Mouse (Mus musculus) cerebellum, postnatal 10 days (tissue): Measurements from ENCODE around the gene Nxph4.
A peak's percentile ranks its signal among the peaks of the same experiment; 100 is the strongest.

Experiments
- DNase-seq, 2 experiments: peaks; one replicate each; pipeline ENCODE4 v3.0.0; 2021; ENCODE audit warnings: mixed read lengths in 2 of 2

The Nxph4 gene

DNA sequence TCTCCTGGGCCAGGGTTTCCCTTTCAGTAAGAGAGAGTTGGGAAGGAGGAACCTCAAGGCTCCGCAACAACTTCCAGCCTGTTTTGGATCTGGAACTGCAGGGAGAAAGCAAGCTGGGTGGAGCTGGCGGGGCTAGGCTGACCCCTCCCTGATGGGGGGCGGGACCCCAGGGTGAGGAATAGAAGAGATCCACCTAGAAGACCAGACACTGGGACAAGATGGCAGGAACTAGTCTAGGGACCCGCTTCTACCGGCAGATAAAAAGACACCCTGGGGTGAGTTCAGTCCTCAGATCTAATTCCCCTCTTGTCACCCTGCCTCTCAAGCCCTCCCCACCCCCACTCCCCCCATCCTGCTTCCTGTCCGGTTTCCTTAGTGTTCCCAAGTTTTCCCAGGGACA is 19.6 kb downstream of the Nxph4 start, which contains the start of gene Ndufa4l2:
Ndufa4l2 (plus strand) TSS at position 204 of the 400 bp plus-strand sequence.
- peak; percentile 37 to 45 for DNase-seq

DNA sequence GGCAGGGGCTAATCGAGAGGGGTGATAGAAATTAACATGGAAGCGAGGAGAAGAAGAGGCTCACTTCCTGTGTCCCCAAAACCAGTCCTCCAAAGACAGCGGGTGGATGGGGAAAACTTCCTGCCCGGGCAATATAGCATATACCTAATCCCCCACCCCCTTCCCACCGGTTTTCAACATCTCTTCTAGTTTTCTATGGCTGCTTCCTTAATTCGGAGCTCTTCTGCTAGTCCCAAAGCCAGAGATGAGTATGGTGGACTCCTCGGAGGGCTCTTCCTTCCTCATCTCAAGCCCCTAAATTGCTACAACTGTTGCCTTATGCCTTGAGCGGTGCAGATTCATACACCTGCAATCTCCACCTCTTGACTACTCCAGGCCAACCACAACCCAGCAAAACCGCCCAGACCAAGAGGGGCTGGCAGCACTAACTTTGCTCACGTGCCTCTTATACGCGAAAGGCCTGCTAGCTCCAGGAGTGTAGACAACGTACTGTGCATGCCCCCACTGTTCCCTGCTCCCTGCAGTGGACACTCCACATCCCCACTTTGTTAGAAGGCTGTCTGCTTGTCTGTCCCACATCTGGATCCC is 20.2 kb downstream of the Nxph4 start:
- no peak for DNase-seq

DNA sequence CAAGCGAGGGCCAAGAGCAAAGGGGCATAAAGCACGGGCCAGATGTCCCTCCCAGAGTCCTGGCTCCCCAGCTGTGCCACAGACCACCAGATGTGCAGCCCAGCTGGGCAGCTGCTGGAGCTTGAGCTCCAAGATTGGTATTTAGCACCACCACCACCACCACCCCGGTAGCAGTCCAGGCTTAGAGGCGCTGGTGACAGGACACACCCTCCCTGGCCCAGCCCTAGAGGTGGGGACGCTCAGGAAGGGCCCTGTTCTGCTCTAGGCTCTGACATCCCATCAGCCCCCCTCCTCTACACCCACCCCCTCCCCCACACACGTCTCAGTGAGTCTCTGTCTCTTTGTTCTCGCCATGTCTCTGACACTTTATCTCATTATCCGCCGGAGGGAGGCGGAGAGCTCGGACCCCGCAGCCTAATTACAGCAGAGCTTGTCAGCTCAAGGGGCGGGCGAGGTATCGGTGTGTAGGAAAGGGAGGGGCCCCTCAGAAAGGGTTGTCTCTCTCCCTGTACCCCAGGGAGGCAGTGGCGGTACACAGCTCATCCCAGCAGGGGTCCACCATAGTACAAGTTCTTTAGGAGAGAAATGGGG is 20.8 kb downstream of the Nxph4 start:
- DNase-seq = peak; percentile 50 to 59

DNA sequence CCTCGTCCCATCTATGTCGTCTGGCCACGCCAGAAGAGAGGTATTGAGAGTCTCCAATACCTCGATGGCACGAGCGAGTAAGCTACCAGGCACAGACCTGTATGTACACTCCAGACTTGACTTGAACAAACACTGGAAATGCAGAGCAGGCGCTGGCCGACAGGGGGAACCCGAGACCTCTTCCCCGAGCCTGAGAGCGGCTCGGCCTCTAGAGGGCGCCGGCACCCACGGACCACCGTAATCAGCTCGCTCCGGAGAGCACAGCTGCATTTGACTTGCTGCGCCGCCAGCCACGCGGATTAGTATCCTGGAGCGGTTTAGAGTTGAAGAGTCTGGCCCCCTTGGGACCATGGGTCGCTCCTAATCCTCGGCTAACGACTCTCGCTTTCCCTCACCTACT is 21.5 kb downstream of the Nxph4 start:
- peak; percentile 97 to 98 for DNase-seq

DNA sequence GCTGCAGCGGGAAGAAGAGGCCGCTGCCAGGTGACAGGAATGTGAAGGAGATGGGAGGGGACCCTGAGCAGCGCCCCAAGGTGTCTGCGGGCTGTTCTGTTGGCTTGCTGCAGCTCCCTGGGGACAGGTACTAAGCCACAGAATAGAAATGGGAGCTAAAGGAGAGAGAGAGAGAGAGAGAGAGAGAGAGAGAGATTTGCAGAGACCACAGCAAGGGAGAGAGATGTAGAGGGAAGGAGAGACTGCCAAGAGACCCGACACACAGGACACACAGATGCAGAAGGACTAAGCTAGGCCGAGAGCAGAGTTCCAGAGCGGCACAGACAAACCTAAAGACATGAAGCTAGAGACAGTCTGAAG is 22.1 kb downstream of the Nxph4 start:
- DNase-seq = no peak

DNA sequence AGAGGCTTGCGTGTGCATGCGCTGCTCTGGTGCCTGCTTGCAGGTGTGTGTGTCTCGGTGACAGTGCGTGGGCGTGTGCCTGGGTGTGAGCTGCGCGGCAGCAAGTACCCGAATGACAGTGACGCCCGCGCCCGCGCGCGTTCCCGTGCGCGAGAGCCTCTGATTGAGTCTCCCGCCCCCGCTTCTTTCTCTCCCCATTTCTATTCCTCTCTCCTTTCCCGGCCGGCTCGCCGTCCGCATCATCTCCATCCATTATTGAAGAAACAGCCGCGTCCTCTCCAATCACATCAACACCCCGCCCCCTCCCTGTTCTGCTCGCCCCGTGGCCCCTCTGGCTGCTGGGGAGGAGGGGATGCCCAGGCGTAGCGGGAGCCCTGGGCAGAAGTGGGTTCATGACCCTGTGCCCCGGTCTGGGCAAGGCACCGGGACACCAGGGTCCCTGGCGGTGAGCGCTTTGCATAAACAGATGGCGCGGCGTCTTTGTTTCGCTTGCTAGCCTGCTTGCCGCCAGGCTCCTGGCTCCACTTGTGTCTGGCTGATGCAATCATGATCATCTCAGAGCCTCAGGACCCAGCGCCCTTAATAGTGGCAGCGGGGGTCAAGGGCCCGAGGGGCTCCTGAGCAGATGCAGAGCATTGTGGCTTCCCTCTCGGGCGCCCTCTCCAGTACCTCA is 22.6 kb downstream of the Nxph4 start:
- DNase-seq = peak; percentile 91

DNA sequence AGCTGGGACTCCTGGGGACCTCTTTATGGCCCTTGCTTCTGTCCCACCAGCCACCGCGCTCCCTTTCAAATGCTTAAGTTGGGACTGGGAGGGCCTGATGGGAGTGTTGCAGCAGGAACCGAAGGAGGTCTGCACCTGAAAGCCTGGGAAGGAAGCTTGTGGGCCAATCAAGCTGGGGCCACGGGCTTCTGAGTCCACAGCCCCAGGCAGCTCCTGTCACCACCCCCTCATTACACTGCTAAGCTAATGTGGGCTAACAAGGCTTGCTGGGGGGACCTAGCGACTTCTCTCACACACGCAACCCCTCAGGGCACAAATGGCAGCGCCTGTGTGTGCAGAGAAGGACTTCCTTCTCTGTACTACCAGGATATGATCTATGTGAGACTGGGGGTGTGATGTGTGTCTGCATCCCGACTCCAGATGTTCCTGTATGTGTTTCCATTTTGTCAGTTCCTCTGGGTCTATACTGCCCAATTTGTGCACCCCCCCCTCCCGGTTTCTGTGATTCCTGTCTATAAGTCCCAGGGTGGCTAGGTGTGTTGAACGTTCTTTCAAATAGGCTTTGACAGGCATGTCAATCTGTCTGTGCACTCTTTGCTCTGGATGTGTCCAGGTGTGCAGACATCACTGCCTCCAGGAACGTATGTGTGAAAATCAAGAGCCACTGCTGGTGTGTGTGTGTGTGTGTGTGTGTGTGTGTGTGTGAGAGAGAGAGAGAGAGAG is 23.3 kb downstream of the Nxph4 start:
- peak; percentile 45 to 63 for DNase-seq

DNA sequence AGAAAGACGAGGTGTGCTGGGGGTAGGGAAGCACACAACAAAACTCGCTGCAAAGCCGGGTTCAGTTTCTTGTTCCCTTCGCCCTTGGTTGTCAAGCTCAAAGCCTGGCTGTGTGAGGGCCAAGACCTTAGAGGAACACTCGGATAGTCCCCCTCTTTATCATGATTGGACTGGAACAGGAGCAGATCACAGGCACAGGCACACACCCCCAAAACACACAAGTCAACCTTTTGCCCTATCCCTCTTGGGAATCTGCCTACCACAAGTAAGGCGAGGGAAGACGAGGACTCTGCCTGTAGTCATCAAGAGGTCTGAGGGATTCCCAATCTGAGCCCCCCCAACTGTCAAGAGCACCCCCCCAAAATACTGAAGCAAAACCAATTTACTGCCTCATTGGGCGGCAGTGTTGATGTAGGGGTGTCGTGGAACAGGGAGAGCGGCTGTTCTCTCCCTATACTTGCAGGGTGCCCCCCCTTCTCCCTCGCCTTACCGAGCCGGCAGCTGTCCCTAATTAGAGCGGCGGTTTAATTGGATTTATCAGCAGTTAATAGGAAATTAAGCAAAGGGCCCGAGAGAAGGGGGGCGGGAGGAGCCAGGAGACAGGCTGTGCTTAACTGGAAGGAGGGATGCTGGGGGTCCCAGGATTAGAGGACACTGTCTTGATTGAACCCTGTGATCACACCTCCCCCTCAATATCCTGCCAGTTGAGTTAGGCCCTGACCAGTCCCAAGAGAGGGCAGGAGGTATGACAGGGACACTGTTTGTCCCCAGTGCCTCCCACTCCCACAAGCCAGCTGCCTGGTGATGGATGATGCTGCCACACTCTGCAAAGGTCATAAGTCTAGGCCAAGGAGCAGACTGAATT is 24.3 kb downstream of the Nxph4 start:
- peak; percentile 81 to 86 for DNase-seq

DNA sequence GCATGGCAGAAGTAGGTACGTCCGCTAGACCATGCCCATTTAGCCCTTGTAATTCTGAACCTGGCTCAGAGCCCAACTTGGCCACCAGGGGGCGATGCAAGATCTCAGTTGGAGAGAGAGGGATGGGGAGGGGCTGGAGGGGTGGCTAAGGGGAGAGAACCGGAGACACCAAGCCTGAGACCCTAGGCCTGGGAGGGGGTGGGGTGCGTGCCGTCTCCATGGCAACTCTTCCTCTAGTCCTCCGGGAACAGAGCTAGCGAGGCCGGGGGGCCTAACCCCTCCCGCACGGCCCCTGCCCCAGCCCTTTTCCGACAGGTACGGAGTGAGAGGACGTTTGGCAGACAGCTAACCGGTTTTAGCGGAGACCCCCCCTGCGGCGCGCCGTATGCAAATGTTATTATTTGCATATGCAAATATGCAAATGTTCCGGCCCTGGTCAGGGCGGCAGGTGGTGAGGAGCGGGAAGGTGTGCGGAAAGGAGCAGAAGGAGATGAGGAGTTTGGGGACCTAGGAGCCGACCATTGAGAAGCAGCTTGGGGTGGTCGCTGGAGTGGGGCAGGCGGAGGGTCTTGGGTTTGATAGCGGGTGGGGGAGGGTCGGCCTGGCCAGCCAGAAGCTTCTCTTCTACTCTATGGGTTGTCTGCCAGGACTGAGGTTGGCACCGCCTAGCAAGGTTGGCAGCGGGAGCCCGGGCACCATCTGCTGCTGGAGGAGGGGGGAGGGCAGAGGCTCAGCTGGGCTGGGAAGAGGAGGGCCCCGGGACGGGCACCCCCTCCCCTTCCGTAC is 25.1 kb downstream of the Nxph4 start:
- peak; percentile 99 for DNase-seq

DNA sequence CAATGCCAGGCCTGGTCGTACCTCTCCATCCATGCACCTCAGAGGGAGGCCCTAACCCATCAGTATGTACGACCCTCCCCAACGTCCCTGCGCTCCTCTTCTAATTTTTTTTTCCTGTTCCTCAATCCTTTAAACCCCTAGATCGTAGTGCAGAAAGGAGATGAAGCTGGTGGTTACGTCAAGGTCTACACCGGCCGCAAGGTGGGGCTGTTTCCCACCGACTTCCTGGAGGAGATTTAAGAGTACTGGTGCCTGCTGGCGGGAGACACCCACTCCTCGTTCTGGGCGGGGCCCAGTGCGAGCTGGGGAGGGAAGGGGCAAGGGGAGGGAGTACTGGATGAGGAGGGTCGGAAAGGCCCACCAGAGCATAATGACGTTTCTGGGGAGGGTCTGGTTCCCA is 26.1 kb downstream of the Nxph4 start:
- DNase-seq = peak; percentile 96 to 97

DNA sequence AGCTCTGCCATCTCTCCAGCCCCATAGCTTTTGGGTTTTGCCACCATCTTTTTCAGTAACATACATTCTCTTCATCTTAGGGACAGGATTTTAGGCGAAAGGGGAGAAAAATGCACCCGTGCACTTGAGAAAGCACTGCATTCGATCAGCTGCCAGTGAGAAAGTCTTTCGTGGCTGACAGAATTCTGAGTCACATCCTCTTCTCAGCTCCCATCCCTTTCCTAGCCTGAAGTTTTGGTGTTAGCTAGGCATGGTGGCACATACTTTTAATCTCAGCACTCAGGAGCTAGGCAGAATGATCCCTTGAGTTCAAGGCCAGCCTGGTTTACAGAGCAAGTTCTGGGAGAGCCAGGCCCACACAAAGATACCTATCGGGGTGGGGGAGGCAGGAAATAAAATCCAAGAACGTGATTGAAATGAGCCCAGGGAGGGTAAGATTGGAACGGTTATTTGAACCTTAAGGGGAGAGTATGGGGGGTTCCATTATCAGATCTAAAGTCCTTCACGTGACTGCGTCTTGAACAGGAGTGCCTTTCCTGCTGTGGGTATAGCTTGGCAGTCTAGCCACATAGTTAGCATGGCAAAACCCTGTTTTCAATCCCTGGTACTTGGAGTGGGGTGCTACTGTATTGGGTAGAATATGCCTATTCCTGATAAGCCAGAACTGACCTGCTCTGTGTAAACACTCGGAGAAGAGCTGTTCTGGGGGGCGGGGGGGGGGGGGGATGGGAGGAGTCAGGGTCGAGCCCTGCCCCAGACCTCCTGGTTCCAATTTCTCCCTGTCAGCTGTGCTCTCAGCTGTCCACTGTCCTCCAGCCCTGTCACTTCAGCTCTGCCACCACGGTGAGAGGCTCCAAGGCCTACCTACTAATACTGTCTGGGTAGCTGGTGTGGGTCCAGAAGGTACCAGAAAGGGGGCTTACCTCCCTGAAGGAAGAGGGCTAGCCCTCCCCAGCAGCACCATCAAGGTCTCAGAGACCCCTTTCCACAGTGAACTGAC is 33.2 kb downstream of the Nxph4 start, which contains the start of gene Stac3:
Stac3 (plus strand) TSS at position 793 of the 1,000 bp plus-strand sequence.
- no peak for DNase-seq

DNA sequence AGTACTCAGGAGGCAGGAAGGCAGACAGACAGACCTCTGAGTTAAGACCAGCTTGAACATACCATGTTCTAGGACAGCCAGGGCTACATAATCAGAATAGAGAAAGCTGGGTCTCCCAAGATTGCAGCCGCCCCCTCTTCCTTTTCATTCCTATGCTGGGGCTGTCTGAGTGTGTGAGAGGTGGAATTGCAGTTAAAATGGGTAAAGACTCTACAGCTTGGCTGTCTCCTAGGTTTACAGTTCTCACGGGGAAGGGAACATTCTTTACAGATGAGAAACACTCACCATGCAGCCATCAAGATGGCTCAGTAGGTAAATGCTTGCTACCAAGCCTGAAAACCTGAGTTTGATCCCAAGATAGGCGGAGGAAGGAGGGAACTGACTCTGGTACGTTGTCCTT is 34.3 kb downstream of the Nxph4 start:
- DNase-seq = no peak

DNA sequence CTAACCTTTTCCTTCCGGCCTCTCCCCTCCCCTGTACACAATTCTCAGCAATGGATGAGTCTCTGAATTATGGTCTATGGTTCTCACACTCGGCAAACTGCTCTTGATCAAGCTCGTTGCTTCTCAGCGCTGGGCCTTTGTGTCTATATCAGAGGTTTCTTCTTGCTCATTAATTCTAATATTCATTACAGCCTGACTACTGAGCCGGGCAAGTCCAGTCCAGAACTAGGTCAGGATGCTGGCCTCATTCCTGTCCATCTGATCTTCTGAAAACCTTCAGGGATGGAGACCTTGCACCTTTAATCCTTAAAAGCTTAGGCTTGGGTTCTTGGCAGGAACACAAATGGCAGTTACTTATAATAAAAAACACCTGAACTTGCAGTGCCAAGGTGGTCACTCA is 34.8 kb downstream of the Nxph4 start:
- DNase-seq = no peak

DNA sequence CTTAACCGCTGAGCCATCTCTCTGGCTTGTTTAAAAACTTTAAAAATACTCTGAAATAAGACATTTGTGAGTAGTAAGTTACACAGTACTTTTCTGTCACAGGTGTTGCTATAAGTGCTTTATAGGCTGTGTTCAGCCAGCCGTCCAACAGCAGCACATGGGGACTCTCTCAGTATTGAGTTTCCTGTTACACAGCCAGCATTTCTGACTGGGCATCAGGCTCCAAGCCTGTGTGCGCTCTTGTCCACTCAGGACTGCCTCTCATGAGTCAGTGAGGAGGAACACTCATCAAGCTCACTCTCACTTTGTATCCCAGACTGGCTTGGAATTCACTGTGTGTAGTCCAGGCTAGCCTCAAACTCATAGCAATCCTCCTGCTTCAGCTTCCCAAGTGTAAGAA is 38.2 kb downstream of the Nxph4 start:
- DNase-seq = no peak

DNA sequence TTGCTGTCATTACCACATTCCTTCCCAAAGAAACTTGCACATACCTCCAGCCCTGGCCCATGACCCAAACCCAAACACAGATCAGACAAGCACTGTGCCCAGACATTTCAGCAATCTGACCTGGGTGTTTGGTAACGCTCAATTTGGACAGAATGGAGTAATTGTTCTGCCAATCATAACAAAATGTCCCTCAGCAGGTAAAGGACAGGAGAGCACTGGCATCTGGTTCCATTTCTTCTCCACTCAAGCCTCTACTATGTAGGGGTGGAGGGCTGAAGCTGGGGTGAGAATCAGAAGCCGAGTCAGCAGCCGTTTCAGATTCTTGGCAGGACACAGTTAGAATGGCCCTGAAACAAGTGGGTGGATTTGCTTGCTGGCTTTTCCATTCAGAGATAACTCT is 42.2 kb downstream of the Nxph4 start:
- no peak for DNase-seq

DNA sequence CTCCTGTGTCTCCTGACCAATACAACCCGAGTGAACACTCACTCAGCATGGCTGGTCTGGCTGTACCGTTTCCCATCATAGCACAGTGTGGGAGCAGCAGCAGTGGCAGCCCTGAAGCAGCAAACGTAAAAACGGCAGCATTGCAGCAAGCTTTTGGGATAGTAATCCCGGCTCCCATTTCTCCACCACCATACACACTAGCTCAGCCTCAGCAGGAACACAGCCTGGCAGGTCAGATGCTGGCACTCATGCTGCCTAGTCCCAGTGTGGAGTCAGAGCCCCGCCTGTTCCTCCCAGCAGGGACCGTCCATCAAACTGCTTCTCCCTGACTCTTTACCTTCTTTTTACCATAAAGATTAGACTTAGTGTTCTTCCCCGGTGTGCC is 43.2 kb downstream of the Nxph4 start:
- DNase-seq = peak; percentile 35 to 41

DNA sequence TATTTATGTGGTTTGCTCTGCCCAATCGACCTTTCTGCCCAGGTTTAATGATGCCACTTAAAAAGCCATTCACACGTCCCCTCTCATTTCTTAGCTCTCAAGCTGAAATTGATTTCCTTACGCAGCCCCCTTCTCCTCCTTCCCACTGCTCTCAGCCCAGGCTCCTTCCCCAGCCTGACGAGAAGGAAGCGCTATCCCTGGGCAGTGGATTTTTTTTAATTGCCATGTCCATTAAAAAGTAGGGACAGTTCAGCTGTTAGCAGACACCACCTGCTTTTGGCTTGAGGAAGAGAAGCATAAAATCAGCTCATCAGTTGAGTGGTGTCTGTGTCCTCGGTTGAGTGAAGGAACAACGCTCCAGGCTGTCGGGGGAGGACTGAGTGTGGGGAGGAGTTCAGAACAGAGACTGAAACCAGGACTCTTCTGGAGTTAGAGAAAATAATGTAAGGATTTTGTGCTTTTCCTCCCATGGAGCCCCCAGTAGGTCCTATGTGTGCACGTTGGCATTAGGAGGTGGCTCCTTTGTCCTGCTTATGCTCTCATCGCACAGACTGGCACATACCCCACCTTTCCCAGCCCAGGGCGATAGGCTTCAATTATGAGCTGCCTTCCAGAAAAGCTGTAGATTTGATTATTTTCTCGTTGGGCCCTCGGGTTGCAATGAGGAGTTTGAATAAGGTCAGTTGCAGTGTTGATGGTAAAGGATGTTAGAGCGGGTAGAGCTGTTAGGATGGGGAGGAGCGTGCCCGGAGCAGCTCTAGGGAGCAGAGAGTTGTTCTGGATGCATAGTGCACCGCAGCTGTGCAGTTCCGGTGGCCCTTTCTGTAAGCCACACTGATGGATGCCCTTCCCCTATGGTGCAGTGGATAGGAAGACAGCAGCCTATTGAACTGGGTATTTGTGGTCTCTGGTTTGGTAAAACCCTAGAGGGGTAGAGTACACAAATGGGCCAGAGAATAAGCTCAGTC is 43.9 kb downstream of the Nxph4 start:
- peak; percentile 31 to 38 for DNase-seq

DNA sequence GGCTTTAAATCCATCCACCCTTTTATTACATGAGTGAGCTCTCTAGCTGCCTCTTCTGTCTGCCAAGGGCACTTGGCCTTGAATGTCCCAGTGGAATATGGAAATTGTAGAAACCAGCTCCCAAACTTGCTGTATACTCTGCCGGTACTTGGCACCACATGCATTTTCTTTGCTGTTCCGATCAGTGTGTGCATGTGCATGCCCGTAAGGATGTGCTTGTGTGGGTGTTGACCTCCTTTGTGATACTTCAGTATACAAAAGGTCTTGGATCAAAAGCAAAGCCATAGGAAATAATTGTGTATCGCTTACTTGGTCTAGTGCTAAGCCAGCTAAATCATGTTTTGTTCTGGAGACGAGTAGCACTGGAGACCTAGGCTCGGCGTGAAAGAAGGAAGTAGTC is 45.5 kb downstream of the Nxph4 start:
- DNase-seq = no peak

DNA sequence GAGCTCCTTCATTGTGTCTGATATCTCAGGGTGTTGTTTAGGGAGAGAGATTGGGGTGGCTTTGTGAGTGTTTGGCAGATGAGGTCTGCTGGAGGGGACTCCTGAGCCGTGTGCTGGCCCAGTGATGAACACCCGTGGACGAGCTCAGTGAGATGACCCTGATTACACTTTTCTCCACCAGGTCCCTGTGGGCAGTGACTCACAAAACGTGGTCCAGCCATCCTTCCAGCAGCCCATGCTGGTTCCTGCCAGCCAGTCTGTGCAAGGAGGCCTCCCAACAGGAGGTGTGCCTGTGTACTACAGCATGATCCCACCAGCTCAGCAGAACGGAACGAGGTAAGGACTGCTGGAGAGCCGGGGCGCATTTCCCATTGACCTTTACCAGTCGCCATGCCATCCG is 49.1 kb downstream of the Nxph4 start:
- no peak for DNase-seq
